Mouse (Mus musculus) forebrain, embryonic 14.5 days (tissue): ENCODE measurements at regions not wholly inside any gene's neighbourhood (a gene's known extent, or its start where the extent isn't known, plus 50 kb on each side); places are given as distances from the start of the nearest gene placed in this dataset.
A peak's percentile ranks its signal among the peaks of the same experiment; 100 is the strongest.

Experiments
- ATAC-seq: fragments of 200-750 bp; cut with Nextera tagmentation; 2 replicates; pipeline ENCODE4 v1.8.0; 2017; ENCODE audit warnings: mild to moderate bottlenecking, moderate library complexity
- DNase-seq: peaks from one replicate; pipeline ENCODE4 v3.0.0-alpha.2; 2015; ENCODE audit warnings: low spot score
- H3K27ac ChIP-seq: fragments of 300-500 bp; sonication (generic); 2 replicates; pipeline ENCODE4 v1.5.1; 2014; ENCODE audit warnings: low read depth, mild to moderate bottlenecking, control low read depth, low read length, moderate library complexity
- H3K27me3 ChIP-seq: fragments of 300-500 bp; sonication (generic); replicated peaks from 2 replicates; pipeline ENCODE4 v1.6.1; 2014; ENCODE audit warnings: low read length, control low read depth, mixed read lengths; ENCODE audit not compliant: control insufficient read depth, insufficient read depth
- H3K36me3 ChIP-seq: fragments of 300-500 bp; sonication (generic); 2 replicates; pipeline ENCODE4 v1.6.1; 2014; ENCODE audit warnings: low read length, control low read depth; ENCODE audit not compliant: control insufficient read depth, insufficient read depth
- H3K4me1 ChIP-seq: fragments of 300-500 bp; sonication (generic); 2 replicates; pipeline ENCODE4 v1.6.1; 2014; ENCODE audit warnings: antibody characterized with exemption, low read length, control low read depth; ENCODE audit not compliant: control insufficient read depth, insufficient read depth
- H3K4me2 ChIP-seq: fragments of 300-500 bp; sonication (generic); 2 replicates; pipeline ENCODE4 v1.6.1; 2014; ENCODE audit warnings: mild to moderate bottlenecking, control low read depth, low read length
- H3K4me3 ChIP-seq: fragments of 300-500 bp; sonication (generic); 2 replicates; pipeline ENCODE4 v1.5.1; 2014; ENCODE audit warnings: low read depth, low read length, control low read depth
- H3K9ac ChIP-seq: fragments of 300-500 bp; sonication (generic); 2 replicates; pipeline ENCODE4 v1.6.1; 2014; ENCODE audit warnings: mild to moderate bottlenecking, low read length, control low read depth, moderate library complexity
- H3K9me3 ChIP-seq: fragments of 300-500 bp; sonication (generic); replicated peaks from 2 replicates; pipeline ENCODE4 v1.6.1; 2016; ENCODE audit warnings: low read length, control low read depth, mixed read lengths; ENCODE audit not compliant: control insufficient read depth
- WGBS: fragments of 180-500 bp; shearing (Covaris S2); extraction: QIAGEN DNeasy Blood & Tissue Kit; methylation state at CpG from one replicate; pipeline ENCODE4 v1.1.7; 2014; 5-methylcytosine and 5-hydroxymethylcytosine counted together

DNA sequence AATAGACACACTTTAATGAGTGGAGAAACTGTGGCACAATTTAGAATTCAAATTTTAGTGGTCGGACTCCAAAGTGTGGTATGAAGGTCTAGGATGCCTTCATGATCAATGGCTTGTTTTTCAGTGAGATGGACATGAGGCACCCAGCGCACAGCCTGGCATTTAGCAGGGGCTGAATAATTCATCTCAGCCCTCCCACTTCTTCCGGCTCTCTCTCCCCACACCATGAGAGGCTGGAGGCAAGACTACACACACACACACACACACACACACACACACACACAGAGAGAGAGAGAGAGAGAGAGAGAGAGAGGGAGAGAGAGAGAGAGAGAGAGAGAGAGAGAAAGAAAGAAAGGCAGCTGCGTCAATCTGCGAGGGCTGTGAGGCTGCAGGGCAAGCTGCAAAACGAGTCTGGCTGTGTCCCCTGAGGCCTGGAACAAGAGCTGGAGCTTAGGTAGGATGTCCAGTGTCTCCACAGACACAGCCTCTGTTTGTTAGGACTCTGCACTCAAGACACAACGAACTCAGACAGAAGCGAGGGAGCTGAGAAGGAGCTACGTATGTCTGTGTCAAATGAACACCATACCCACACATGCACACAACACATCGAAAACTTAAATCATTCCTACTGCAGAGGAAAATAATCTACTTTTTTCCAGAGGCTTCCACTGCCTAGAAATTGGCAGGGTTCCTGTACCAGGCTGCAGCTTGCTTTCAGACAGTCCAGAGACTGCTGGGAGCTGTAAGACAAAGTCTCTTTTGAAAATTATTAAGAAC lies 295.8 kb downstream of the Gm11361 start:
- no peak overlapping the region for H3K4me3 ChIP-seq
- peak overlapping the region; percentile 82 for H3K27ac ChIP-seq
- H3K36me3 ChIP-seq, result no peaks in the 10 kb centered on the region; the same call in 1 of the 2 replicates
- peak; percentile 73 for DNase-seq
- no peaks in the 10 kb centered on the region for H3K9me3 ChIP-seq
- H3K27me3 ChIP-seq, result no peaks in the 10 kb centered on the region
- 26% methylated on average over 10 of the region's 10 CpGs for WGBS
- H3K9ac ChIP-seq, result no peak overlapping the region; the same call in 1 of the 2 replicates
- peaks cover 29% of the 10 kb centered on the region for H3K4me1 ChIP-seq
- H3K4me2 ChIP-seq, result no peak overlapping the region
- ATAC-seq, result peak; percentile 68

DNA sequence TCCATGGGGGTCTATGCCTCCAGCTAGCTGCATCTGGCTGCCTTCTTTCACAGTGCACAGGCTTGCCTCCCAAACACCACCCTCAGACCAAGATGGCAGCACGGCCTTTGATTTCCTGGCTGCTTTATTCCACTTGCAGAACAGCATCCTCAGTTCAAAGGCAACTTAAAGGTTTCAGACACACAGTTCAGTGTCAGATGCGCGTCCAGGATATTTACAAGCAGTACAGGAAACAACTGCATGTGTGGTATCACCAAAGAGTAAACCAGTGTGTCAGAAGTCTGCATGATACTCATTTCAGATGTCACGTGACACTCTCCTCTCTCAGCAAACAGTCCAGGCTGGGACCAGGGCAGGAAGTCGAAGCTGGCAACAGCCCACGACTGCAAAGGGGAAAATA lies 294.2 kb downstream of the Gm11361 start:
- no peaks in the 10 kb centered on the region; the same call in 1 of the 2 replicates for H3K36me3 ChIP-seq
- no peak overlapping the region for H3K4me3 ChIP-seq
- no peak overlapping the region for H3K27ac ChIP-seq
- peaks cover 29% of the 10 kb centered on the region for H3K4me1 ChIP-seq
- no peak overlapping the region for H3K4me2 ChIP-seq
- DNase-seq, result no peak
- 88% methylated on average over 6 of the region's 6 CpGs for WGBS
- no peaks in the 10 kb centered on the region for H3K27me3 ChIP-seq
- no peak for ATAC-seq
- H3K9me3 ChIP-seq, result no peaks in the 10 kb centered on the region
- no peak overlapping the region for H3K9ac ChIP-seq

DNA sequence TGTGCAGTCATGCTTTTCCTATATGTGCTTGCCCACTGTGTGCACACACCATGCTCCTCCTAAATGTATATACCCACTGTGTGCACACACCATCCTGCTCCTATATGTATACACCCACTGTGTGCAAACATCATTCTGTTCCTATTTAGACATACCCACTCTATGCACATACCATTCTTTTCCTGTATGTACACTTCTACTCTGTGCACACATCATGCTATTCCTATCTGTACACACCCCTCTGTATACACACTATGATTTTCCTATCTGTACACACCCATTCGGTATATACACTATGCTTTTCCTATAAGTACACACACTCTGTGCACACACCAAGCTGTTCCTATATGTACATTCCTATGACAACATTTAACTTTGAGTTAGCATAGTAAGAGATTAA lies 288.5 kb downstream of the Gm11361 start:
- Histone ChIP-seq H3K4me2 (no peak overlapping the region), H3K36me3 (no peaks in the 10 kb centered on the region; the same call in 1 of the 2 replicates), H3K27ac (no peak overlapping the region), H3K9me3 (no peaks in the 10 kb centered on the region), H3K9ac (no peak overlapping the region), H3K27me3 (no peaks in the 10 kb centered on the region), H3K4me3 (no peak overlapping the region), H3K4me1 (peaks cover 13% of the 10 kb centered on the region)
- ATAC-seq, result no peak; the same call in 1 of the 2 replicates
- no peak for DNase-seq
- 92% methylated on average over 1 of the region's 1 CpGs for WGBS

DNA sequence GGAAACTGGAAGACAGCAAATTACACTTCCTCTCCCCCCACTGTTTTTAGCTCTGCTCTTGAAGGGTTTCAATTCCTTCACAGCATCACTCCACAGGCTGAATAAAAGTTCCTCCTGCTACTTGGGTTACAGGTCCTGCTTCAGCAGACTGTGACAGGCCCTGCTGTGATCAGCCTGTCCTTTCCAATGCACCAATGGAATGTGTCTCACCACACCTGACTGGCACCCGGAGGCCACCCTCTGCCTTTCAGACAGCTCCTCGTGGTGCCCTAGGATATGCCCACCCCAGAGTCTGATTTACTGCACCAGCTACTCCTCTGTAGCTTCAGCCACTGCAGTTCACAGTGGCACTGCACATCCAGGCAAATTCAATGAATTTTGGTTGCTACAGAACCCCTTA lies 288.0 kb downstream of the Gm11361 start:
- 27% methylated on average over 2 of the region's 2 CpGs for WGBS
- Histone ChIP-seq H3K27ac (no peak overlapping the region), H3K4me1 (peaks cover 13% of the 10 kb centered on the region), H3K9ac (no peak overlapping the region), H3K36me3 (no peaks in the 10 kb centered on the region; the same call in 1 of the 2 replicates), H3K9me3 (no peaks in the 10 kb centered on the region), H3K27me3 (no peaks in the 10 kb centered on the region), H3K4me3 (no peak overlapping the region), H3K4me2 (no peak overlapping the region)
- ATAC-seq (no peak; the same call in 1 of the 2 replicates), DNase-seq (no peak)

DNA sequence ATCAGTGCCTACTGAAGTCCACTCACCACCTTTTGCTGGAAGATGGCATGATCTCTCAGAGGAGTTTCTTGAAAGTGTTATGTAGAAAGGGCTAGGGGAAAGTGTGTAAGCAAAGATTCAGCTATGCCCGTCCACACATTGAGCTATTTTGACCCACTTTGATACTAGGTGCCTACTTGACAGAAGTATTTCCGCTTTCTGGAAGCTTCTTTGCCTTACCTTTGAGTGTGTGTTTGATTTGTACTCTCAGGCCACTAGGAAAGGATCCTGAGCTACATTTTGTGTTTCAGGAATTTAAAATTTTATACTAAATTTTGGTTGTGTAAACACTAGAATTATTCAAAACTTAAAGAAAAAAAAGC lies 287.5 kb downstream of the Gm11361 start:
- H3K27me3 ChIP-seq, result no peaks in the 10 kb centered on the region
- H3K4me1 ChIP-seq, result peaks cover 13% of the 10 kb centered on the region
- WGBS, result 49% methylated on average over 2 of the region's 2 CpGs
- DNase-seq, result no peak
- H3K9me3 ChIP-seq, result no peaks in the 10 kb centered on the region
- H3K4me3 ChIP-seq, result no peak overlapping the region
- no peak overlapping the region for H3K9ac ChIP-seq
- peak overlapping the region; percentile 34 for H3K4me2 ChIP-seq
- H3K27ac ChIP-seq, result 0 out of 2 replicates have a peak overlapping the region, but pooled peaks have one; percentile 79
- no peaks in the 10 kb centered on the region; the same call in 1 of the 2 replicates for H3K36me3 ChIP-seq
- no peak for ATAC-seq

DNA sequence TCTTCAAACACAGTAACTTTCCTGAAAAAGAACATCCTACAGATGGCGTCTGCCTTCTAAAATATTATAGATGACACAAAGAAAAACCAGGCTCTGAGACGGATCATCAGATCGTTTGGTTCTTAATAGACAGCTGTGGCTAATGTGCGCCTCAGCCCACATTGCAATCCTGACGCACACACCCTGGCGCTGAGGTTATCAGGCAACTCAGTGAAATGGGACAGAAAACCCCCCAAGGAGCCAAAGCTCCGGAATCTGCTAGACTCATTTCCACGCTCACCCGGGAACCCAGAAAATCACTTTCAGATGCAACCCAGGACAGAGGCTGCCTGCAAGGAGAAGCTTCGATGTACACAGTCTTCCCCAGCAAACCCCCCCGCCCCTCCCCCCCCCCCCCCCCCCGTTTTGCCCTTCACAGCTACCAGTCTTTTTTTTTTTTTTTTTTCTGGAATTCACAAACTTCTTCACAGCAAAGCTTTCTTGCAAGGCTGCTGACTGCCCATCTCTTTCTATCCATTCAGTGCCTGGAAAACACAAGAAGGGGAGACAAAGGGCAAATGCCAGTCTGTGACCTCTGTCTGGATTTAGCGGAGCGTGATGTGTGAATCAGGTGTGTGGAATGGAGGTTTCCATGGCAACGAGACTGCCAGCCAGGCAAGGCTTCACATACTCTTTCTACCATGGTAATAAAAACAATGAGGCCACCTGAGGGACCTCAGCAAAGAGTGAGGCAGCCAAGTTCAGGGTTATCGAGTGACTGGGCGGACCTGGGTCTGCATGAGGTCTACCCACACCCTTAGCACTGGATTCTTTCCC lies 286.9 kb downstream of the Gm11361 start:
- H3K9me3 ChIP-seq, result no peaks in the 10 kb centered on the region
- no peak overlapping the region for H3K4me3 ChIP-seq
- peak overlapping the region; percentile 46; the same call in 1 of the 2 replicates for H3K9ac ChIP-seq
- H3K4me2 ChIP-seq, result peak overlapping the region; percentile 34
- H3K36me3 ChIP-seq, result no peaks in the 10 kb centered on the region; the same call in 1 of the 2 replicates
- H3K4me1 ChIP-seq, result peaks cover 13% of the 10 kb centered on the region
- peak; percentile 78 for DNase-seq
- no peaks in the 10 kb centered on the region for H3K27me3 ChIP-seq
- ATAC-seq, result peak; percentile 58
- 6% methylated on average over 15 of the region's 17 CpGs for WGBS
- peak overlapping the region; percentile 79 for H3K27ac ChIP-seq

DNA sequence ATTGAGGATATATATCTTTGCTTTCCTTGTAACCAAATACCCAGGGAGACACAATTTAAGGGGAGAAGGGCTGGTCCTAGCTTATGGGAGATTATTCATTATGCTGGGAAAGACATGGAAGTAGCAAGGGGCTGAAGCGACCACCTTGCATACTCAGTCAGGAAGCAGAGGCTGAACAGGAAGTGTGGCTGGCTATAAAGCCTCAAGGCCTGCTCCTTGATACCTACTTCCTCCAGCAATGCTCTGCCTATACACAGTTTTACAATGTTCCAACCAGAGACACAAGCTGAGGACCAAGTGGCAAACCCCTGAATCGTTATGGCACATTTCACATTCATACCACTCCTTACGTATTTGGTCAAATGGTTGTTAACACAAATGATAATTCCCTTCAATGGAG lies 284.3 kb downstream of the Gm11361 start:
- Histone ChIP-seq H3K27ac (no peak overlapping the region), H3K4me3 (no peak overlapping the region), H3K9ac (no peak overlapping the region), H3K9me3 (peaks cover 5% of the 10 kb centered on the region; the same call in 1 of the 2 replicates), H3K4me1 (peaks cover 13% of the 10 kb centered on the region), H3K36me3 (no peaks in the 10 kb centered on the region), H3K27me3 (no peaks in the 10 kb centered on the region), H3K4me2 (no peak overlapping the region)
- WGBS, result 96% methylated on average over 3 of the region's 3 CpGs
- no peak for ATAC-seq
- no peak for DNase-seq

DNA sequence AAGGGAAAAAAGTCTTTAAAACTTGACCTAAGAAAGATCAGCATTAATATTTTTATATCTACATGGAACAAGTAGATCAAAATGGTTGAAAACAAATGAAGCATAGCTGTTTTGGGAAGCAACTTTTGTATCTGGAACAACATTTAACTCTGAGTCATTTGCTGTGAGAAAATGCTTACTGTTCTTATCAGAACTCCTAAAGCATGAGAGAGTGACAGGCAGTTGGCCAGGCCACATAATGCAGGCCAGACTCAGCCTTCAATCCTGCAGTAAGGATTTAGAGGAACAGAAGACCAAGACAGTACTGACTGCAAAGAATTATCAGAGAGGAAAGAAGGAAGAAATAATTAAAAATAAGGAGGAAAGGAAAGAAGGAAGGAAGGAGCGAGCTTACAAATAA lies 275.8 kb downstream of the Gm11361 start:
- 0 out of 2 replicates have a peak, but pooled peaks cover 2% of the 10 kb centered on the region for H3K9me3 ChIP-seq
- no peak overlapping the region for H3K9ac ChIP-seq
- ATAC-seq (no peak), DNase-seq (no peak)
- no peak overlapping the region for H3K27ac ChIP-seq
- 97% methylated on average over 1 of the region's 1 CpGs for WGBS
- H3K36me3 ChIP-seq, result no peaks in the 10 kb centered on the region
- no peaks in the 10 kb centered on the region for H3K27me3 ChIP-seq
- H3K4me2 ChIP-seq, result no peak overlapping the region
- H3K4me1 ChIP-seq, result no peaks in the 10 kb centered on the region
- H3K4me3 ChIP-seq, result no peak overlapping the region
